Mouse (Mus musculus) neural tube, embryonic 12.5 days (tissue): ENCODE measurements around the gene Ccnf. TPM values are rescaled to one million over a fixed set of nuclear protein-coding genes. Genes with fewer than 3 reads are reported as not detected.

Source experiments
- ATAC-seq: fragments of 200-750 bp; cut with Nextera tagmentation; 2 replicates; pipeline ENCODE4 v1.8.0; 2017; ENCODE audit warnings: low read depth, mild to moderate bottlenecking, moderate TSS enrichment, moderate library complexity; ENCODE audit not compliant: low FRiP score
- H3K27ac ChIP-seq: fragments of 300-500 bp; sonication (generic); 2 replicates; pipeline ENCODE4 v1.5.1; 2016
- H3K27me3 ChIP-seq: fragments of 300-500 bp; sonication (generic); replicated peaks from 2 replicates; pipeline ENCODE4 v1.6.1; 2016; ENCODE audit warnings: mild to moderate bottlenecking
- H3K36me3 ChIP-seq: fragments of 300-500 bp; sonication (generic); 2 replicates; pipeline ENCODE4 v1.6.1; 2016; ENCODE audit warnings: mild to moderate bottlenecking
- H3K4me1 ChIP-seq: fragments of 300-500 bp; sonication (generic); 2 replicates; pipeline ENCODE4 v1.6.1; 2016
- H3K4me2 ChIP-seq: fragments of 300-500 bp; sonication (generic); replicated peaks from 2 replicates; pipeline ENCODE4 v1.6.1; 2016; ENCODE audit warnings: mild to moderate bottlenecking
- H3K4me3 ChIP-seq: fragments of 300-500 bp; sonication (generic); 2 replicates; pipeline ENCODE4 v1.5.1; 2016
- H3K9ac ChIP-seq: fragments of 300-500 bp; sonication (generic); 2 replicates; pipeline ENCODE4 v1.6.1; 2016; ENCODE audit warnings: mild to moderate bottlenecking
- H3K9me3 ChIP-seq: fragments of 300-500 bp; sonication (generic); 2 replicates; pipeline ENCODE4 v1.6.1; 2016; ENCODE audit warnings: mild to moderate bottlenecking
- WGBS: fragments of 180-500 bp; shearing (Covaris S2); methylation state at CpG from one replicate; pipeline ENCODE4 v1.1.7; 2016; 5-methylcytosine and 5-hydroxymethylcytosine counted together
- polyA plus RNA-seq: library from polyadenylated mRNA; unstranded; fragments of >200 nt; fragmentation: Nextera tagmentation; extraction: Ambion mirVana; gene quantifications from 2 replicates; pipeline ENCODE4 v1.2.1, GENCODE M21; 2016

Gene Ccnf
- polyA plus RNA-seq, 1 experiment from 2014 or later = 53.5 TPM

GRCm38 (mm10) chr17:24220435-24221411 is 30.6 kb downstream of the Ccnf start, which contains the start of gene Tedc2:
TSS of gene Tedc2 (minus strand) at chr17:24220851.
- H3K9ac ChIP-seq = peak within 1 kb of the TSS; percentile 75
- peaks cover 11% of the 10 kb centered on the region for H3K4me1 ChIP-seq
- no peaks in the 10 kb centered on the region for H3K9me3 ChIP-seq
- peak within 1 kb of the TSS; percentile 94 for H3K4me2 ChIP-seq
- H3K27ac ChIP-seq = no peak within 1 kb of the TSS
- ATAC-seq = peak; percentile 94
- H3K27me3 ChIP-seq = no peaks in the 10 kb centered on the region
- WGBS = 5% methylated on average over 41 of the region's 41 CpGs
- peak within 1 kb of the TSS; percentile 73 for H3K4me3 ChIP-seq
- H3K36me3 ChIP-seq = peaks cover 56% of the 10 kb centered on the region

- H3K4me1 ChIP-seq = peaks cover 18% of the 10 kb centered on the region
- ATAC-seq = no peak
- no peak overlapping the region for H3K9ac ChIP-seq
- no peaks in the 10 kb centered on the region for H3K9me3 ChIP-seq
- 58% methylated on average over 4 of the region's 4 CpGs for WGBS
- H3K27me3 ChIP-seq = 0 out of 2 replicates have a peak, but pooled peaks cover 4% of the 10 kb centered on the region
- H3K4me3 ChIP-seq = no peak overlapping the region
- H3K36me3 ChIP-seq = peaks cover 33% of the 10 kb centered on the region
- H3K4me2 ChIP-seq = no peak overlapping the region
- no peak overlapping the region for H3K27ac ChIP-seq
Observed at GRCm38 (mm10) chr17:24216836-24217235, 34.4 kb downstream of the Ccnf start.

- WGBS = 76% methylated on average over 6 of the region's 6 CpGs
Observed at GRCm38 (mm10) chr17:24213186-24213585, 38.1 kb downstream of the Ccnf start.

GRCm38 (mm10) chr17:24212441-24213018 is 38.8 kb downstream of the Ccnf start:
- Histone ChIP-seq H3K4me3 (peak overlapping the region; percentile 54; the same call in 1 of the 2 replicates), H3K9ac (no peak overlapping the region), H3K36me3 (peaks cover 24% of the 10 kb centered on the region), H3K27me3 (peaks cover 14% of the 10 kb centered on the region), H3K4me2 (peak overlapping the region; percentile 96), H3K9me3 (no peaks in the 10 kb centered on the region), H3K27ac (no peak overlapping the region), H3K4me1 (peaks cover 50% of the 10 kb centered on the region)
- WGBS = 30% methylated on average over 5 of the region's 5 CpGs
- no peak for ATAC-seq

More at GRCm38 (mm10) chr17:24213186-24213585, 38.1 kb downstream of the Ccnf start:
- Histone ChIP-seq H3K27me3 (peaks cover 7% of the 10 kb centered on the region; the same call in 1 of the 2 replicates), H3K9ac (no peak overlapping the region), H3K4me2 (no peak overlapping the region), H3K9me3 (no peaks in the 10 kb centered on the region), H3K27ac (no peak overlapping the region), H3K4me1 (peaks cover 43% of the 10 kb centered on the region), H3K4me3 (no peak overlapping the region), H3K36me3 (peaks cover 30% of the 10 kb centered on the region)
- ATAC-seq = no peak

- WGBS = 2% methylated on average over 37 of the region's 37 CpGs
- H3K4me1 ChIP-seq = peaks cover 57% of the 10 kb centered on the region
- peaks cover 21% of the 10 kb centered on the region for H3K27me3 ChIP-seq
- peak overlapping the region; percentile 64; the same call in 1 of the 2 replicates for H3K27ac ChIP-seq
- peak overlapping the region; percentile 96 for H3K4me2 ChIP-seq
- H3K9ac ChIP-seq = peak overlapping the region; percentile 74
- H3K9me3 ChIP-seq = no peaks in the 10 kb centered on the region
- peaks cover 19% of the 10 kb centered on the region for H3K36me3 ChIP-seq
- peak; percentile 45 for ATAC-seq
- H3K4me3 ChIP-seq = peak overlapping the region; percentile 54
Observed at GRCm38 (mm10) chr17:24211631-24212440, 39.4 kb downstream of the Ccnf start.

- no peak overlapping the region for H3K27ac ChIP-seq
- no peak overlapping the region for H3K4me3 ChIP-seq
- peak overlapping the region; percentile 96 for H3K4me2 ChIP-seq
- H3K27me3 ChIP-seq = peaks cover 25% of the 10 kb centered on the region
- H3K4me1 ChIP-seq = peaks cover 69% of the 10 kb centered on the region
- 92% methylated on average over 3 of the region's 3 CpGs for WGBS
- no peak for ATAC-seq
- H3K36me3 ChIP-seq = peaks cover 7% of the 10 kb centered on the region
- H3K9ac ChIP-seq = 0 out of 2 replicates have a peak overlapping the region, but pooled peaks have one; percentile 74
- no peaks in the 10 kb centered on the region for H3K9me3 ChIP-seq
Observed at GRCm38 (mm10) chr17:24210591-24210990, 40.7 kb downstream of the Ccnf start.

GRCm38 (mm10) chr17:24209916-24210240 is 41.4 kb downstream of the Ccnf start:
- H3K27me3 ChIP-seq = peaks cover 25% of the 10 kb centered on the region
- H3K9me3 ChIP-seq = no peaks in the 10 kb centered on the region
- no peak overlapping the region for H3K4me3 ChIP-seq
- no peaks in the 10 kb centered on the region for H3K36me3 ChIP-seq
- no peak for ATAC-seq
- WGBS = 82% methylated on average over 3 of the region's 3 CpGs
- H3K9ac ChIP-seq = no peak overlapping the region
- no peak overlapping the region for H3K27ac ChIP-seq
- peak overlapping the region; percentile 93 for H3K4me2 ChIP-seq
- H3K4me1 ChIP-seq = peaks cover 73% of the 10 kb centered on the region

GRCm38 (mm10) chr17:24209043-24209915 is 42.0 kb downstream of the Ccnf start, which contains the start of gene Ntn3:
TSS of gene Ntn3 (minus strand) at chr17:24209531.
- H3K4me2 ChIP-seq = peak within 1 kb of the TSS; percentile 93
- peak; percentile 23 for ATAC-seq
- H3K9ac ChIP-seq = peak within 1 kb of the TSS; percentile 80
- peaks cover 25% of the 10 kb centered on the region for H3K27me3 ChIP-seq
- WGBS = under 1% methylated on average over 41 of the region's 43 CpGs
- H3K27ac ChIP-seq = peak within 1 kb of the TSS; percentile 62
- H3K36me3 ChIP-seq = no peaks in the 10 kb centered on the region
- peaks cover 79% of the 10 kb centered on the region for H3K4me1 ChIP-seq
- H3K4me3 ChIP-seq = peak within 1 kb of the TSS; percentile 50
- H3K9me3 ChIP-seq = no peaks in the 10 kb centered on the region

- peak overlapping the region; percentile 50 for H3K4me3 ChIP-seq
- WGBS = 2% methylated on average over 29 of the region's 29 CpGs
- no peaks in the 10 kb centered on the region for H3K9me3 ChIP-seq
- H3K4me2 ChIP-seq = peak overlapping the region; percentile 93
- 0 out of 2 replicates have a peak, but pooled peaks have one; percentile 1 for ATAC-seq
- H3K4me1 ChIP-seq = peaks cover 81% of the 10 kb centered on the region
- peaks cover 25% of the 10 kb centered on the region for H3K27me3 ChIP-seq
- peak overlapping the region; percentile 62 for H3K27ac ChIP-seq
- H3K36me3 ChIP-seq = no peaks in the 10 kb centered on the region
- H3K9ac ChIP-seq = peak overlapping the region; percentile 80
Observed at GRCm38 (mm10) chr17:24208641-24209042, 42.6 kb downstream of the Ccnf start.

- ATAC-seq = no peak
- Histone ChIP-seq H3K36me3 (no peaks in the 10 kb centered on the region), H3K27me3 (peaks cover 25% of the 10 kb centered on the region), H3K27ac (no peak overlapping the region), H3K9me3 (no peaks in the 10 kb centered on the region), H3K9ac (peak overlapping the region; percentile 80), H3K4me2 (peak overlapping the region; percentile 93), H3K4me1 (peaks cover 85% of the 10 kb centered on the region), H3K4me3 (peak overlapping the region; percentile 50)
- 57% methylated on average over 34 of the region's 34 CpGs for WGBS
Observed at GRCm38 (mm10) chr17:24207768-24208640, 43.3 kb downstream of the Ccnf start.
